23 mouse cellular contexts compared by ENCODE assay signal in the genomic region with DNA sequence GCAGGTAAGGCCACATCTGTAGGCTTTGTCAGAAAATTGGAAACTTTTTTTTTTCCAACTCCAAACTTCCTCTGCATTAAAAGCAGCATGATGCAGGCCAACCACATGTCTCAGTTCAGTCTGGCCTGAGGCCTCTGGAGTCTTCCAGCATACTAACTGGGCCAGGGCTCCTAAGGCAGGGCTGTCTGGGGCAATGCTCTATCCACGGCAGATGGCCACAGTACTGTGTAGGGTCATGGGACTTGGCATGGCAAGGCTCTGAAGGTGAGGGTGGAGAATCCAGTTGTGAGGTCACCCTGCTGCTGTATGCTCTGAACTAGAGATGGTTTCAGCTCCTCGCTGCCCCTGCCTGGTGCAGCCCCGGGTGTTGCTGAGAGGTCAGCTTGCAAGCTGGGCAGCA.
A peak's percentile ranks its signal among the peaks of the same experiment; 100 is the strongest.
DNase-seq lines count a peak whose midpoint lies in the region; ATAC-seq lines count a peak whose summit lies in the region.
"Had no signal": no experiment of that assay in that cellular context is flagged by ENCODE, and none has a peak within 500 bp of the region (broad histone marks: within the 10 kb centered on the region; RNA-seq: fewer than 3 reads in every experiment).

No protein-coding gene starts in this region.

- no peak overlapping the region for H3K27ac ChIP-seq in embryonic facial prominence, embryonic 15.5 days (replicated peaks)
- H3K27ac ChIP-seq in embryonic facial prominence, embryonic 10.5 days (replicated peaks) = no peak overlapping the region
- H3K27ac ChIP-seq: heart, adult 2 months; heart, embryonic 10.5 days; heart, embryonic 13.5 days; hindbrain, embryonic 14.5 days had no signal

- no peaks in the 10 kb centered on the region for H3K9me3 ChIP-seq in embryonic facial prominence, embryonic 15.5 days (replicated peaks)
- no peaks in the 10 kb centered on the region for H3K9me3 ChIP-seq in embryonic facial prominence, embryonic 10.5 days
- no peaks in the 10 kb centered on the region for H3K9me3 ChIP-seq in megakaryocyte, embryonic 14.5 days
- H3K9me3 ChIP-seq: heart, embryonic 10.5 days; heart, embryonic 13.5 days had no signal

- H3K27me3 ChIP-seq in embryonic facial prominence, embryonic 15.5 days = no peaks in the 10 kb centered on the region
- no peaks in the 10 kb centered on the region for H3K27me3 ChIP-seq in embryonic facial prominence, embryonic 10.5 days (replicated peaks; ENCODE audit: low read depth, poor library complexity, severe bottlenecking)
- H3K27me3 ChIP-seq in megakaryocyte, embryonic 14.5 days (replicated peaks) = peaks cover 8% of the 10 kb centered on the region

- peaks cover 12% of the 10 kb centered on the region; the same call in 1 of the 2 replicates for H3K4me1 ChIP-seq in embryonic facial prominence, embryonic 15.5 days
- H3K4me1 ChIP-seq in embryonic facial prominence, embryonic 10.5 days = peaks cover 8% of the 10 kb centered on the region; the same call in 1 of the 2 replicates
- peaks cover 68% of the 10 kb centered on the region for H3K4me1 ChIP-seq in megakaryocyte, embryonic 14.5 days
- H3K4me1 ChIP-seq: heart, embryonic 13.5 days had no signal

- H3K4me2 ChIP-seq in embryonic facial prominence, embryonic 15.5 days (replicated peaks) = no peak overlapping the region
- H3K4me2 ChIP-seq: heart, embryonic 13.5 days; hindbrain, embryonic 14.5 days had no signal

- H3K36me3 ChIP-seq in embryonic facial prominence, embryonic 15.5 days = no peaks in the 10 kb centered on the region
- peaks cover 52% of the 10 kb centered on the region for H3K36me3 ChIP-seq in embryonic facial prominence, embryonic 10.5 days (replicated peaks)
- H3K36me3 ChIP-seq in megakaryocyte, embryonic 14.5 days (replicated peaks; ENCODE audit: low read length) = no peaks in the 10 kb centered on the region
- H3K36me3 ChIP-seq: heart, embryonic 10.5 days; heart, embryonic 13.5 days had no signal

- DNase-seq in cerebellum, adult 9-11 months = peak; percentile 63
- no peak for DNase-seq in cerebellum, postnatal 14 days
- no peak for DNase-seq in embryonic facial prominence, embryonic 10.5 days (ENCODE audit: low spot score)
- DNase-seq: adrenal gland, adult 2 months; adrenal gland, postnatal 14 days; embryo, embryonic 11 days; gastrocnemius, postnatal 10 days; gastrocnemius, postnatal 36 days; heart, adult 2 months; heart, postnatal 14 days; heart, postnatal 4 days; kidney, adult 18-20 months had no signal

- 0 out of 2 replicates have a peak, but pooled peaks have one; percentile 12 for ATAC-seq in embryonic facial prominence, embryonic 15.5 days (ENCODE audit: insufficient number of reproducible peaks, low FRiP score, low TSS enrichment, low read depth)
- ATAC-seq in megakaryocyte, adult 5-6 weeks (ENCODE audit: poor library complexity, severe bottlenecking) = no peak
- ATAC-seq: CD4-positive, CD25-positive, alpha-beta regulatory T cell, adult 4 months; forebrain, embryonic 14.5 days; hindbrain, postnatal 0 days; inflammation-experienced regulatory T-cells, adult 6 months; intestine, embryonic 16.5 days had no signal

- no peak overlapping the region for H3K4me3 ChIP-seq in embryonic facial prominence, embryonic 15.5 days (replicated peaks)
- H3K4me3 ChIP-seq in embryonic facial prominence, embryonic 10.5 days = no peak overlapping the region
- H3K4me3 ChIP-seq in megakaryocyte, embryonic 14.5 days (replicated peaks) = peak overlapping the region; percentile 30
- H3K4me3 ChIP-seq: heart, adult 2 months; heart, embryonic 10.5 days; heart, embryonic 13.5 days had no signal

- H3K9ac ChIP-seq in embryonic facial prominence, embryonic 15.5 days = no peak overlapping the region
- H3K9ac ChIP-seq: heart, embryonic 13.5 days; hindbrain, embryonic 14.5 days had no signal

- 84% methylated on average over 3 of the region's 3 CpGs for WGBS in embryonic facial prominence, embryonic 15.5 days
- 90% methylated on average over 3 of the region's 3 CpGs for WGBS in embryonic facial prominence, embryonic 10.5 days
